Mouse (Mus musculus) limb, embryonic 12.5 days (tissue): ENCODE results near the gene Eps8l3. TPM values are rescaled to one million over a fixed set of nuclear protein-coding genes. Genes with fewer than 3 reads are reported as not detected.

Experiments used
- ATAC-seq: fragments of 200-750 bp; cut with Nextera tagmentation; 2 replicates; pipeline ENCODE4 v1.8.0; 2017; ENCODE audit warnings: low read depth, moderate TSS enrichment; ENCODE audit not compliant: insufficient number of reproducible peaks, insufficient read depth, low FRiP score, low TSS enrichment
- H3K27ac ChIP-seq: fragments of 300-500 bp; sonication (generic); 2 replicates; pipeline ENCODE4 v1.5.1; 2016; ENCODE audit warnings: mild to moderate bottlenecking, moderate library complexity
- H3K27me3 ChIP-seq: fragments of 300-500 bp; sonication (generic); 2 replicates; pipeline ENCODE4 v1.6.1; 2016; ENCODE audit warnings: mild to moderate bottlenecking, moderate library complexity
- H3K36me3 ChIP-seq: fragments of 300-500 bp; sonication (generic); 2 replicates; pipeline ENCODE4 v1.6.1; 2016; ENCODE audit warnings: mild to moderate bottlenecking, moderate library complexity
- H3K4me1 ChIP-seq: fragments of 300-500 bp; sonication (generic); replicated peaks from 2 replicates; pipeline ENCODE4 v1.6.1; 2016
- H3K4me2 ChIP-seq: fragments of 300-500 bp; sonication (generic); 2 replicates; pipeline ENCODE4 v1.6.1; 2016; ENCODE audit warnings: mild to moderate bottlenecking, moderate library complexity
- H3K4me3 ChIP-seq: fragments of 300-500 bp; sonication (generic); replicated peaks from 2 replicates; pipeline ENCODE4 v1.5.1; 2016; ENCODE audit warnings: mild to moderate bottlenecking
- H3K9ac ChIP-seq: fragments of 300-500 bp; sonication (generic); replicated peaks from 2 replicates; pipeline ENCODE4 v1.6.1; 2016; ENCODE audit warnings: mild to moderate bottlenecking, moderate library complexity
- H3K9me3 ChIP-seq: fragments of 300-500 bp; sonication (generic); 2 replicates; pipeline ENCODE4 v1.6.1; 2016; ENCODE audit warnings: mild to moderate bottlenecking, moderate library complexity
- WGBS: fragments of 180-500 bp; shearing (Covaris S2); methylation state at CpG from one replicate; pipeline ENCODE4 v1.1.7; 2016; 5-methylcytosine and 5-hydroxymethylcytosine counted together
- polyA plus RNA-seq: library from polyadenylated mRNA; unstranded; fragments of >200 nt; fragmentation: Nextera tagmentation; extraction: Ambion mirVana; gene quantifications from 2 replicates; pipeline ENCODE4 v1.2.1, GENCODE M21; 2016

The Eps8l3 gene
- polyA plus RNA-seq: not detected in 2 replicates

- Histone ChIP-seq H3K4me3 (no peak within 1 kb of the TSS), H3K4me1 (peaks cover 7% of the 10 kb centered on the region; the same call in 1 of the 2 replicates), H3K9ac (no peak within 1 kb of the TSS), H3K4me2 (no peak within 1 kb of the TSS), H3K27ac (no peak within 1 kb of the TSS), H3K27me3 (no peaks in the 10 kb centered on the region), H3K36me3 (no peaks in the 10 kb centered on the region), H3K9me3 (no peaks in the 10 kb centered on the region)
- ATAC-seq: no peak
- 86% methylated on average over 5 of the region's 5 CpGs for WGBS
These were observed at the start of gene Eps8l3 for GRCm38 (mm10) chr3:107877005-107877404. Gene Eps8l3, plus strand, starts transcription at chr3:107877229.

- Histone ChIP-seq H3K9me3 (no peaks in the 10 kb centered on the region), H3K4me2 (no peak overlapping the region), H3K36me3 (no peaks in the 10 kb centered on the region), H3K27me3 (no peaks in the 10 kb centered on the region), H3K9ac (no peak overlapping the region), H3K4me1 (peaks cover 12% of the 10 kb centered on the region), H3K27ac (no peak overlapping the region), H3K4me3 (no peak overlapping the region)
- ATAC-seq: no peak
- WGBS: 87% methylated on average over 10 of the region's 10 CpGs
These were observed 49.1 kb upstream of the Eps8l3 start for GRCm38 (mm10) chr3:107827873-107828405.

- ATAC-seq: no peak
- Histone ChIP-seq H3K4me1 (peaks cover 17% of the 10 kb centered on the region), H3K36me3 (no peaks in the 10 kb centered on the region), H3K27ac (no peak overlapping the region), H3K9me3 (no peaks in the 10 kb centered on the region), H3K4me2 (no peak overlapping the region), H3K4me3 (no peak overlapping the region), H3K9ac (no peak overlapping the region), H3K27me3 (no peaks in the 10 kb centered on the region)
- 48% methylated on average over 5 of the region's 5 CpGs for WGBS
These were observed 48.5 kb upstream of the Eps8l3 start for GRCm38 (mm10) chr3:107828518-107828917.

GRCm38 (mm10) chr3:107828997-107829396 is 48.0 kb upstream of the Eps8l3 start:
- Histone ChIP-seq H3K36me3 (no peaks in the 10 kb centered on the region), H3K27me3 (no peaks in the 10 kb centered on the region), H3K9ac (no peak overlapping the region), H3K27ac (no peak overlapping the region), H3K4me3 (no peak overlapping the region), H3K4me2 (no peak overlapping the region), H3K9me3 (no peaks in the 10 kb centered on the region), H3K4me1 (peaks cover 21% of the 10 kb centered on the region)
- WGBS: 87% methylated on average over 4 of the region's 4 CpGs
- ATAC-seq: no peak

GRCm38 (mm10) chr3:107829625-107830024 is 47.4 kb upstream of the Eps8l3 start:
- Histone ChIP-seq H3K9me3 (no peaks in the 10 kb centered on the region), H3K4me3 (no peak overlapping the region), H3K27me3 (no peaks in the 10 kb centered on the region), H3K27ac (no peak overlapping the region), H3K4me1 (peaks cover 27% of the 10 kb centered on the region), H3K4me2 (no peak overlapping the region), H3K36me3 (no peaks in the 10 kb centered on the region), H3K9ac (no peak overlapping the region)
- 74% methylated on average over 14 of the region's 14 CpGs for WGBS
- no peak for ATAC-seq

GRCm38 (mm10) chr3:107831875-107832554 is 45.0 kb upstream of the Eps8l3 start:
- no peaks in the 10 kb centered on the region for H3K36me3 ChIP-seq
- WGBS: 56% methylated on average over 10 of the region's 10 CpGs
- H3K9me3 ChIP-seq: no peaks in the 10 kb centered on the region
- no peak overlapping the region for H3K4me3 ChIP-seq
- H3K4me1 ChIP-seq: peaks cover 29% of the 10 kb centered on the region
- ATAC-seq: no peak
- H3K27ac ChIP-seq: no peak overlapping the region
- H3K9ac ChIP-seq: no peak overlapping the region
- no peaks in the 10 kb centered on the region for H3K27me3 ChIP-seq
- no peak overlapping the region for H3K4me2 ChIP-seq

- no peak overlapping the region for H3K4me2 ChIP-seq
These were observed 44.4 kb upstream of the Eps8l3 start for GRCm38 (mm10) chr3:107832645-107833044.

GRCm38 (mm10) chr3:107833370-107833769 is 43.7 kb upstream of the Eps8l3 start:
- Histone ChIP-seq H3K4me3 (no peak overlapping the region), H3K4me1 (peaks cover 29% of the 10 kb centered on the region), H3K36me3 (no peaks in the 10 kb centered on the region), H3K4me2 (no peak overlapping the region), H3K27ac (no peak overlapping the region), H3K27me3 (no peaks in the 10 kb centered on the region), H3K9ac (no peak overlapping the region), H3K9me3 (no peaks in the 10 kb centered on the region)
- WGBS: 67% methylated on average over 1 of the region's 1 CpGs
- no peak for ATAC-seq

More at GRCm38 (mm10) chr3:107832645-107833044, 44.4 kb upstream of the Eps8l3 start:
- Histone ChIP-seq H3K9ac (no peak overlapping the region), H3K4me1 (peaks cover 29% of the 10 kb centered on the region), H3K27me3 (no peaks in the 10 kb centered on the region), H3K27ac (peak overlapping the region; percentile 59), H3K4me3 (no peak overlapping the region), H3K36me3 (no peaks in the 10 kb centered on the region), H3K9me3 (no peaks in the 10 kb centered on the region)
- 58% methylated on average over 6 of the region's 6 CpGs for WGBS
- no peak for ATAC-seq

GRCm38 (mm10) chr3:107833872-107834341 is 43.1 kb upstream of the Eps8l3 start:
- H3K27ac ChIP-seq: peak overlapping the region; percentile 80
- peaks cover 29% of the 10 kb centered on the region for H3K4me1 ChIP-seq
- no peak overlapping the region for H3K4me2 ChIP-seq
- peak; percentile 76; the same call in 1 of the 2 replicates for ATAC-seq
- H3K9ac ChIP-seq: 0 out of 2 replicates have a peak overlapping the region, but pooled peaks have one; percentile 23
- H3K27me3 ChIP-seq: no peaks in the 10 kb centered on the region
- H3K4me3 ChIP-seq: no peak overlapping the region
- 18% methylated on average over 4 of the region's 4 CpGs for WGBS
- H3K36me3 ChIP-seq: no peaks in the 10 kb centered on the region
- no peaks in the 10 kb centered on the region for H3K9me3 ChIP-seq

GRCm38 (mm10) chr3:107835301-107835700 is 41.7 kb upstream of the Eps8l3 start:
- WGBS: 89% methylated on average over 5 of the region's 5 CpGs
- no peak overlapping the region for H3K4me3 ChIP-seq
- no peaks in the 10 kb centered on the region for H3K27me3 ChIP-seq
- no peak overlapping the region for H3K27ac ChIP-seq
- H3K9ac ChIP-seq: no peak overlapping the region
- ATAC-seq: no peak
- no peak overlapping the region for H3K4me2 ChIP-seq
- H3K36me3 ChIP-seq: no peaks in the 10 kb centered on the region
- H3K9me3 ChIP-seq: no peaks in the 10 kb centered on the region
- peaks cover 29% of the 10 kb centered on the region for H3K4me1 ChIP-seq

GRCm38 (mm10) chr3:107839855-107840254 is 37.2 kb upstream of the Eps8l3 start:
- Histone ChIP-seq H3K9me3 (no peaks in the 10 kb centered on the region), H3K36me3 (no peaks in the 10 kb centered on the region), H3K9ac (no peak overlapping the region), H3K4me3 (no peak overlapping the region), H3K4me1 (peaks cover 7% of the 10 kb centered on the region), H3K4me2 (no peak overlapping the region), H3K27me3 (no peaks in the 10 kb centered on the region), H3K27ac (no peak overlapping the region)
- no peak for ATAC-seq
- WGBS: 92% methylated on average over 5 of the region's 5 CpGs
